Mouse (Mus musculus) limb, embryonic 12.5 days (tissue): ENCODE measurements around the gene Gstm2. TPM values are rescaled to one million over a fixed set of nuclear protein-coding genes. Genes with fewer than 3 reads are reported as not detected.
"Not testable (repeated sequence)": the region's sequence is repeated elsewhere in the genome, so short reads cannot be mapped to it uniquely, and the experiment has no call there.

Experiments used
- ATAC-seq: fragments of 200-750 bp; cut with Nextera tagmentation; 2 replicates; pipeline ENCODE4 v1.8.0; 2017; ENCODE audit warnings: low read depth, moderate TSS enrichment; ENCODE audit not compliant: insufficient number of reproducible peaks, insufficient read depth, low FRiP score, low TSS enrichment
- H3K27ac ChIP-seq: fragments of 300-500 bp; sonication (generic); 2 replicates; pipeline ENCODE4 v1.5.1; 2016; ENCODE audit warnings: mild to moderate bottlenecking, moderate library complexity
- H3K27me3 ChIP-seq: fragments of 300-500 bp; sonication (generic); 2 replicates; pipeline ENCODE4 v1.6.1; 2016; ENCODE audit warnings: mild to moderate bottlenecking, moderate library complexity
- H3K36me3 ChIP-seq: fragments of 300-500 bp; sonication (generic); 2 replicates; pipeline ENCODE4 v1.6.1; 2016; ENCODE audit warnings: mild to moderate bottlenecking, moderate library complexity
- H3K4me1 ChIP-seq: fragments of 300-500 bp; sonication (generic); replicated peaks from 2 replicates; pipeline ENCODE4 v1.6.1; 2016
- H3K4me2 ChIP-seq: fragments of 300-500 bp; sonication (generic); 2 replicates; pipeline ENCODE4 v1.6.1; 2016; ENCODE audit warnings: mild to moderate bottlenecking, moderate library complexity
- H3K4me3 ChIP-seq: fragments of 300-500 bp; sonication (generic); replicated peaks from 2 replicates; pipeline ENCODE4 v1.5.1; 2016; ENCODE audit warnings: mild to moderate bottlenecking
- H3K9ac ChIP-seq: fragments of 300-500 bp; sonication (generic); replicated peaks from 2 replicates; pipeline ENCODE4 v1.6.1; 2016; ENCODE audit warnings: mild to moderate bottlenecking, moderate library complexity
- H3K9me3 ChIP-seq: fragments of 300-500 bp; sonication (generic); 2 replicates; pipeline ENCODE4 v1.6.1; 2016; ENCODE audit warnings: mild to moderate bottlenecking, moderate library complexity
- whole genome bisulfite sequencing: fragments of 180-500 bp; shearing (Covaris S2); methylation state at CpG from one replicate; pipeline ENCODE4 v1.1.7; 2016; 5-methylcytosine and 5-hydroxymethylcytosine counted together
- polyA plus RNA-seq: library from polyadenylated mRNA; unstranded; fragments of >200 nt; fragmentation: Nextera tagmentation; extraction: Ambion mirVana; gene quantifications from 2 replicates; pipeline ENCODE4 v1.2.1, GENCODE M21; 2016

The Gstm2 gene
- polyA plus RNA-seq, 1 experiment from 2014 or later = 37.4 TPM

GRCm38 (mm10) chr3:107995974-107996373 is 9.7 kb upstream of the Gstm2 start:
- H3K4me3 ChIP-seq, H3K36me3 ChIP-seq, ATAC-seq, H3K9me3 ChIP-seq, H3K4me1 ChIP-seq, H3K27me3 ChIP-seq, H3K4me2 ChIP-seq, H3K27ac ChIP-seq, H3K9ac ChIP-seq: not testable (repeated sequence)
- whole genome bisulfite sequencing = 80% methylated on average over 2 of the region's 2 CpGs

- H3K27ac ChIP-seq, H3K9me3 ChIP-seq, H3K27me3 ChIP-seq, ATAC-seq, H3K4me2 ChIP-seq, H3K4me1 ChIP-seq, H3K9ac ChIP-seq, H3K4me3 ChIP-seq, H3K36me3 ChIP-seq: not testable (repeated sequence)
- 92% methylated on average over 2 of the region's 2 CpGs for WGBS
Measured at GRCm38 (mm10) chr3:107985141-107985540, 1.1 kb downstream of the Gstm2 start.

- WGBS = 84% methylated on average over 5 of the region's 5 CpGs
- ATAC-seq = no peak
- H3K4me2 ChIP-seq = no peak overlapping the region
- peaks cover 7% of the 10 kb centered on the region; the same call in 1 of the 2 replicates for H3K4me1 ChIP-seq
- H3K9ac ChIP-seq = no peak overlapping the region
- H3K27me3 ChIP-seq = no peaks in the 10 kb centered on the region
- no peak overlapping the region for H3K27ac ChIP-seq
- no peaks in the 10 kb centered on the region for H3K9me3 ChIP-seq
- no peak overlapping the region for H3K4me3 ChIP-seq
- no peaks in the 10 kb centered on the region for H3K36me3 ChIP-seq
Measured at GRCm38 (mm10) chr3:107984471-107984870, 1.8 kb downstream of the Gstm2 start.

- Histone ChIP-seq H3K9ac (no peak overlapping the region), H3K9me3 (no peaks in the 10 kb centered on the region), H3K4me2 (no peak overlapping the region), H3K27me3 (no peaks in the 10 kb centered on the region), H3K4me1 (peaks cover 7% of the 10 kb centered on the region; the same call in 1 of the 2 replicates), H3K36me3 (no peaks in the 10 kb centered on the region), H3K27ac (no peak overlapping the region), H3K4me3 (no peak overlapping the region)
- 69% methylated on average over 3 of the region's 3 CpGs for WGBS
- ATAC-seq = no peak
Measured at GRCm38 (mm10) chr3:107983771-107984170, 2.5 kb downstream of the Gstm2 start.

- no peaks in the 10 kb centered on the region for H3K27me3 ChIP-seq
- WGBS = 84% methylated on average over 6 of the region's 6 CpGs
- H3K36me3 ChIP-seq = no peaks in the 10 kb centered on the region
- ATAC-seq = no peak
- no peak overlapping the region for H3K4me2 ChIP-seq
- H3K9ac ChIP-seq = no peak overlapping the region
- no peak overlapping the region for H3K4me3 ChIP-seq
- H3K27ac ChIP-seq = no peak overlapping the region
- H3K4me1 ChIP-seq = peaks cover 7% of the 10 kb centered on the region; the same call in 1 of the 2 replicates
- no peaks in the 10 kb centered on the region for H3K9me3 ChIP-seq
Measured at GRCm38 (mm10) chr3:107982726-107983125, 3.5 kb downstream of the Gstm2 start.

- no peaks in the 10 kb centered on the region for H3K27me3 ChIP-seq
- WGBS = 66% methylated on average over 3 of the region's 3 CpGs
- no peak overlapping the region for H3K9ac ChIP-seq
- H3K4me2 ChIP-seq = no peak overlapping the region
- no peaks in the 10 kb centered on the region for H3K9me3 ChIP-seq
- no peaks in the 10 kb centered on the region for H3K36me3 ChIP-seq
- no peak overlapping the region for H3K27ac ChIP-seq
- ATAC-seq = no peak
- peaks cover 2% of the 10 kb centered on the region; the same call in 1 of the 2 replicates for H3K4me1 ChIP-seq
- H3K4me3 ChIP-seq = no peak overlapping the region
Measured at GRCm38 (mm10) chr3:107981261-107981660, 5.0 kb downstream of the Gstm2 start.

GRCm38 (mm10) chr3:107977691-107978090 is 8.6 kb downstream of the Gstm2 start:
- 79% methylated on average over 3 of the region's 3 CpGs for WGBS
- H3K9ac ChIP-seq = no peak overlapping the region

GRCm38 (mm10) chr3:107974237-107974636 is 12.0 kb downstream of the Gstm2 start:
- no peak overlapping the region for H3K4me2 ChIP-seq
- no peaks in the 10 kb centered on the region for H3K36me3 ChIP-seq
- H3K4me1 ChIP-seq = no peaks in the 10 kb centered on the region
- H3K27me3 ChIP-seq = no peaks in the 10 kb centered on the region; the same call in 1 of the 2 replicates
- H3K4me3 ChIP-seq = no peak overlapping the region
- H3K27ac ChIP-seq = no peak overlapping the region
- no peak overlapping the region for H3K9ac ChIP-seq
- WGBS = 92% methylated on average over 1 of the region's 1 CpGs
- no peak for ATAC-seq
- no peaks in the 10 kb centered on the region for H3K9me3 ChIP-seq

More at GRCm38 (mm10) chr3:107977691-107978090, 8.6 kb downstream of the Gstm2 start:
- H3K36me3 ChIP-seq = no peaks in the 10 kb centered on the region
- H3K27ac ChIP-seq = no peak overlapping the region
- H3K4me3 ChIP-seq = no peak overlapping the region
- H3K4me1 ChIP-seq = no peaks in the 10 kb centered on the region
- no peak overlapping the region for H3K4me2 ChIP-seq
- no peaks in the 10 kb centered on the region for H3K9me3 ChIP-seq
- no peaks in the 10 kb centered on the region; the same call in 1 of the 2 replicates for H3K27me3 ChIP-seq
- ATAC-seq = no peak

GRCm38 (mm10) chr3:107972070-107972469 is 14.2 kb downstream of the Gstm2 start:
- Histone ChIP-seq H3K9me3 (no peaks in the 10 kb centered on the region), H3K4me1 (no peaks in the 10 kb centered on the region), H3K27ac (no peak overlapping the region), H3K4me3 (no peak overlapping the region), H3K27me3 (no peaks in the 10 kb centered on the region; the same call in 1 of the 2 replicates), H3K36me3 (no peaks in the 10 kb centered on the region), H3K9ac (no peak overlapping the region), H3K4me2 (no peak overlapping the region)
- WGBS = 88% methylated on average over 3 of the region's 3 CpGs
- no peak for ATAC-seq

GRCm38 (mm10) chr3:107971101-107971500 is 15.2 kb downstream of the Gstm2 start:
- not testable (repeated sequence) for H3K4me2 ChIP-seq, H3K9me3 ChIP-seq, H3K27me3 ChIP-seq, H3K36me3 ChIP-seq, H3K4me3 ChIP-seq, H3K4me1 ChIP-seq, H3K27ac ChIP-seq, ATAC-seq, H3K9ac ChIP-seq
- WGBS = 56% methylated on average over 3 of the region's 3 CpGs

- Histone ChIP-seq H3K9ac (no peak within 1 kb of the TSS), H3K4me2 (no peak within 1 kb of the TSS), H3K9me3 (no peaks in the 10 kb centered on the region), H3K27me3 (no peaks in the 10 kb centered on the region; the same call in 1 of the 2 replicates), H3K4me1 (no peaks in the 10 kb centered on the region), H3K4me3 (no peak within 1 kb of the TSS), H3K36me3 (no peaks in the 10 kb centered on the region), H3K27ac (no peak within 1 kb of the TSS)
- ATAC-seq = 0 out of 2 replicates have a peak, but pooled peaks have one; percentile 47
- WGBS = 50% methylated on average over 13 of the region's 13 CpGs
Measured at GRCm38 (mm10) chr3:107968724-107969395, 17.4 kb downstream of the Gstm2 start, which contains the start of gene Gstm3. Gene Gstm3 (minus strand): TSS chr3:107969283.

GRCm38 (mm10) chr3:107966631-107967030 is 19.6 kb downstream of the Gstm2 start:
- WGBS = 91% methylated on average over 5 of the region's 5 CpGs
- Histone ChIP-seq H3K9ac (no peak overlapping the region), H3K4me2 (no peak overlapping the region), H3K4me3 (no peak overlapping the region), H3K4me1 (no peaks in the 10 kb centered on the region), H3K36me3 (no peaks in the 10 kb centered on the region), H3K9me3 (no peaks in the 10 kb centered on the region), H3K27me3 (no peaks in the 10 kb centered on the region), H3K27ac (no peak overlapping the region)
- no peak for ATAC-seq
